Mouse (Mus musculus) hindbrain, embryonic 15.5 days (tissue): ENCODE measurements at regions not wholly inside any gene's neighbourhood (a gene's known extent, or its start where the extent isn't known, plus 50 kb on each side); places are given as distances from the start of the nearest gene placed in this dataset.

Experiments used
- ATAC-seq: fragments of 200-750 bp; cut with Nextera tagmentation; 2 replicates; pipeline ENCODE4 v1.8.0; 2017; ENCODE audit warnings: low read depth, moderate number of reproducible peaks, moderate TSS enrichment; ENCODE audit not compliant: low FRiP score
- H3K27ac ChIP-seq: fragments of 300-500 bp; sonication (generic); replicated peaks from 2 replicates; pipeline ENCODE4 v1.5.1; 2015; ENCODE audit warnings: mild to moderate bottlenecking, inconsistent platforms
- H3K27me3 ChIP-seq: fragments of 300-500 bp; sonication (generic); 2 replicates; pipeline ENCODE4 v1.6.1; 2015; ENCODE audit warnings: control low read depth, inconsistent platforms
- H3K36me3 ChIP-seq: fragments of 300-500 bp; sonication (generic); 2 replicates; pipeline ENCODE4 v1.6.1; 2015; ENCODE audit warnings: control low read depth, inconsistent platforms
- H3K4me1 ChIP-seq: fragments of 300-500 bp; sonication (generic); replicated peaks from 2 replicates; pipeline ENCODE4 v1.6.1; 2015; ENCODE audit warnings: control low read depth, inconsistent platforms
- H3K4me2 ChIP-seq: fragments of 300-500 bp; sonication (generic); 2 replicates; pipeline ENCODE4 v1.6.1; 2015; ENCODE audit warnings: moderate library complexity, mild to moderate bottlenecking, inconsistent platforms
- H3K4me3 ChIP-seq: fragments of 300-500 bp; sonication (generic); 2 replicates; pipeline ENCODE4 v1.5.1; 2015; ENCODE audit warnings: mild to moderate bottlenecking, inconsistent platforms
- H3K9ac ChIP-seq: fragments of 300-500 bp; sonication (generic); 2 replicates; pipeline ENCODE4 v1.6.1; 2015; ENCODE audit warnings: inconsistent platforms
- H3K9me3 ChIP-seq: fragments of 300-500 bp; sonication (generic); 2 replicates; pipeline ENCODE4 v1.6.1; 2016; ENCODE audit warnings: control low read depth, inconsistent platforms
- WGBS: fragments of 180-500 bp; shearing (Covaris S2); methylation state at CpG from one replicate; pipeline ENCODE4 v1.1.7; 2015; 5-methylcytosine and 5-hydroxymethylcytosine counted together

- no peak overlapping the region for H3K9ac ChIP-seq
- no peaks in the 10 kb centered on the region for H3K36me3 ChIP-seq
- no peak overlapping the region for H3K27ac ChIP-seq
- H3K4me1 ChIP-seq: no peaks in the 10 kb centered on the region
- no peak overlapping the region for H3K4me2 ChIP-seq
- no peak for ATAC-seq
- 60% methylated on average over 1 of the region's 1 CpGs for WGBS
- no peak overlapping the region for H3K4me3 ChIP-seq
- H3K27me3 ChIP-seq: no peaks in the 10 kb centered on the region
- H3K9me3 ChIP-seq: no peaks in the 10 kb centered on the region
Measured at GRCm38 (mm10) chr11:14769008-14769407, 169.9 kb downstream of the Pom121l12 start.

- WGBS: 42% methylated on average over 9 of the region's 9 CpGs
- Histone ChIP-seq H3K9me3 (no peaks in the 10 kb centered on the region), H3K9ac (no peak overlapping the region), H3K36me3 (no peaks in the 10 kb centered on the region), H3K4me1 (no peaks in the 10 kb centered on the region), H3K27me3 (no peaks in the 10 kb centered on the region), H3K4me2 (peak overlapping the region; percentile 21; the same call in 1 of the 2 replicates), H3K4me3 (no peak overlapping the region), H3K27ac (no peak overlapping the region; the same call in 1 of the 2 replicates)
- peak; percentile 56; the same call in 1 of the 2 replicates for ATAC-seq
Measured at GRCm38 (mm10) chr11:14769448-14770357, 170.6 kb downstream of the Pom121l12 start.

GRCm38 (mm10) chr11:14798314-14798713 is 199.2 kb downstream of the Pom121l12 start:
- peak; percentile 63; the same call in 1 of the 2 replicates for ATAC-seq
- no peaks in the 10 kb centered on the region for H3K36me3 ChIP-seq
- 28% methylated on average over 1 of the region's 1 CpGs for WGBS

GRCm38 (mm10) chr11:14799227-14799626 is 200.2 kb downstream of the Pom121l12 start:
- WGBS: 54% methylated on average over 3 of the region's 3 CpGs
- no peak overlapping the region for H3K4me2 ChIP-seq
- H3K27me3 ChIP-seq: no peaks in the 10 kb centered on the region
- H3K27ac ChIP-seq: no peak overlapping the region
- no peak overlapping the region for H3K4me3 ChIP-seq
- H3K9me3 ChIP-seq: no peaks in the 10 kb centered on the region
- no peaks in the 10 kb centered on the region for H3K36me3 ChIP-seq
- H3K9ac ChIP-seq: no peak overlapping the region
- ATAC-seq: no peak
- no peaks in the 10 kb centered on the region for H3K4me1 ChIP-seq

More at GRCm38 (mm10) chr11:14798314-14798713, 199.2 kb downstream of the Pom121l12 start:
- no peak overlapping the region for H3K27ac ChIP-seq
- H3K27me3 ChIP-seq: no peaks in the 10 kb centered on the region
- no peak overlapping the region for H3K4me2 ChIP-seq
- no peaks in the 10 kb centered on the region for H3K9me3 ChIP-seq
- no peak overlapping the region for H3K9ac ChIP-seq
- H3K4me3 ChIP-seq: no peak overlapping the region
- H3K4me1 ChIP-seq: no peaks in the 10 kb centered on the region

- no peaks in the 10 kb centered on the region for H3K9me3 ChIP-seq
- H3K4me3 ChIP-seq: no peak overlapping the region
- 33% methylated on average over 2 of the region's 2 CpGs for WGBS
- H3K4me2 ChIP-seq: no peak overlapping the region
- H3K27me3 ChIP-seq: no peaks in the 10 kb centered on the region
- H3K27ac ChIP-seq: no peak overlapping the region
- H3K36me3 ChIP-seq: no peaks in the 10 kb centered on the region
- no peak overlapping the region for H3K9ac ChIP-seq
- no peak for ATAC-seq
- H3K4me1 ChIP-seq: no peaks in the 10 kb centered on the region
Measured at GRCm38 (mm10) chr11:14818936-14819335, 219.9 kb downstream of the Pom121l12 start.
